Mouse (Mus musculus) neural tube, embryonic 14.5 days (tissue): ENCODE results near the gene AC140267.1. TPM values are rescaled to one million over a fixed set of nuclear protein-coding genes. Genes with fewer than 3 reads are reported as not detected.

Source experiments
- ATAC-seq: fragments of 200-750 bp; cut with Nextera tagmentation; 2 replicates; pipeline ENCODE4 v1.8.0; 2017; ENCODE audit warnings: low read depth, mild to moderate bottlenecking, moderate TSS enrichment, moderate library complexity
- H3K27ac ChIP-seq: fragments of 300-500 bp; sonication (generic); 2 replicates; pipeline ENCODE4 v1.5.1; 2014; ENCODE audit warnings: low read depth, mild to moderate bottlenecking, control low read depth, low read length, moderate library complexity, mixed read lengths
- H3K27me3 ChIP-seq: fragments of 300-500 bp; sonication (generic); 2 replicates; pipeline ENCODE4 v1.6.1; 2014; ENCODE audit warnings: low read length; ENCODE audit not compliant: control insufficient read depth, insufficient read depth
- H3K36me3 ChIP-seq: fragments of 300-500 bp; sonication (generic); 2 replicates; pipeline ENCODE4 v1.6.1; 2014; ENCODE audit warnings: low read length, mixed read lengths; ENCODE audit not compliant: control insufficient read depth, insufficient read depth
- H3K4me1 ChIP-seq: fragments of 300-500 bp; sonication (generic); 2 replicates; pipeline ENCODE4 v1.6.1; 2014; ENCODE audit warnings: low read length; ENCODE audit not compliant: control insufficient read depth, insufficient read depth
- H3K4me2 ChIP-seq: fragments of 300-500 bp; sonication (generic); 2 replicates; pipeline ENCODE4 v1.6.1; 2014; ENCODE audit warnings: mild to moderate bottlenecking, low read depth, low read length, control low read depth
- H3K4me3 ChIP-seq: fragments of 300-500 bp; sonication (generic); 2 replicates; pipeline ENCODE4 v1.5.1; 2014; ENCODE audit warnings: low read depth, low read length, control low read depth, mixed read lengths
- H3K9ac ChIP-seq: fragments of 300-500 bp; sonication (generic); replicated peaks from 2 replicates; pipeline ENCODE4 v1.6.1; 2014; ENCODE audit warnings: low read depth, mild to moderate bottlenecking, control low read depth, low read length, mixed read lengths
- H3K9me3 ChIP-seq: fragments of 300-500 bp; sonication (generic); 2 replicates; pipeline ENCODE4 v1.6.1; 2016; ENCODE audit warnings: low read length; ENCODE audit not compliant: control insufficient read depth
- WGBS: fragments of 180-500 bp; shearing (Covaris S2); extraction: QIAGEN DNeasy Blood & Tissue Kit; methylation state at CpG from one replicate; pipeline ENCODE4 v1.1.7; 2014; 5-methylcytosine and 5-hydroxymethylcytosine counted together
- polyA plus RNA-seq: library from polyadenylated mRNA; unstranded; fragments of >200 nt; fragmentation: Nextera tagmentation; extraction: Ambion mirVana; gene quantifications from 2 replicates; pipeline ENCODE4 v1.2.1, GENCODE M21; 2014

The AC140267.1 gene
- polyA plus RNA-seq, 1 experiment from 2014 or later = not detected

DNA sequence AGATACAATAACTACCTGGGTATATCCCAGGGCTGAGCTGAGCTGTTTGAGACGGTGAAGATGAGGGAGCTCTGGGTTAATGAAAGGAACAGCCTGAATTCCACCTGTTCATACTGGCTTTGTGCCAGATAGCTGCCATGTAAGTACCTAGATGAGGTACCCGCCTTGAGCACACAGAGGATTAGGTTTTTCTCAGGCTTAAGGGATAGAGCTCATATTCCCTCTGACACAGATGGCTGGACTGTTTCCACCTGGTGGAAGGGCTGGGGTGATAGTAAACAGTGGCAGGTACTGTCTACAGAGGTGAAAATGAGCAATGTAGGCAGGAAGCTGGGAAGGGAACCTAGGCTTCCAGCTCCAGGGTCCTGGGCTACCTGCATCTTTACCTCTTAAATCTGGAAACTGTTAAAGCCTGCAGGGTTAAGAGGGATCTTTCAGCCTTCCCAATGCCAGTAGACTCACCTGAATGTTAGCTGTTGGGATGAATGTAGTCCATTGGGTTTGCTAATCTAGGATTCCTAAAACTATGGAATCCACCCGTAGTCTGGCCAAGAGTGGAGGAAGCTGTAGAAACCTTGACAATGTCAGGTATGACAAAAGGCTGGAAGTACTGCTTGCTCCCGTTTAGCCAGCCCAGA is 22.1 kb downstream of the AC140267.1 start:
- Histone ChIP-seq H3K27ac (peak overlapping the region; percentile 13), H3K27me3 (peaks cover 2% of the 10 kb centered on the region; the same call in 1 of the 2 replicates), H3K36me3 (peaks cover 29% of the 10 kb centered on the region), H3K9ac (no peak overlapping the region; the same call in 1 of the 2 replicates), H3K4me1 (peaks cover 24% of the 10 kb centered on the region), H3K4me3 (peak overlapping the region; percentile 99; the same call in 1 of the 2 replicates), H3K9me3 (no peaks in the 10 kb centered on the region), H3K4me2 (peak overlapping the region; percentile 66)
- ATAC-seq = no peak
- 28% methylated on average over 4 of the region's 4 CpGs for WGBS

GRCm38 (mm10) chr15:80258240-80259170 is 22.9 kb downstream of the AC140267.1 start:
- no peak for ATAC-seq
- Histone ChIP-seq H3K27ac (0 out of 2 replicates have a peak overlapping the region, but pooled peaks have one; percentile 13), H3K36me3 (peaks cover 26% of the 10 kb centered on the region), H3K9ac (no peak overlapping the region; the same call in 1 of the 2 replicates), H3K4me3 (no peak overlapping the region), H3K4me2 (0 out of 2 replicates have a peak overlapping the region, but pooled peaks have one; percentile 66), H3K9me3 (no peaks in the 10 kb centered on the region), H3K27me3 (peaks cover 2% of the 10 kb centered on the region; the same call in 1 of the 2 replicates), H3K4me1 (peaks cover 30% of the 10 kb centered on the region)
- WGBS = 70% methylated on average over 11 of the region's 11 CpGs

DNA sequence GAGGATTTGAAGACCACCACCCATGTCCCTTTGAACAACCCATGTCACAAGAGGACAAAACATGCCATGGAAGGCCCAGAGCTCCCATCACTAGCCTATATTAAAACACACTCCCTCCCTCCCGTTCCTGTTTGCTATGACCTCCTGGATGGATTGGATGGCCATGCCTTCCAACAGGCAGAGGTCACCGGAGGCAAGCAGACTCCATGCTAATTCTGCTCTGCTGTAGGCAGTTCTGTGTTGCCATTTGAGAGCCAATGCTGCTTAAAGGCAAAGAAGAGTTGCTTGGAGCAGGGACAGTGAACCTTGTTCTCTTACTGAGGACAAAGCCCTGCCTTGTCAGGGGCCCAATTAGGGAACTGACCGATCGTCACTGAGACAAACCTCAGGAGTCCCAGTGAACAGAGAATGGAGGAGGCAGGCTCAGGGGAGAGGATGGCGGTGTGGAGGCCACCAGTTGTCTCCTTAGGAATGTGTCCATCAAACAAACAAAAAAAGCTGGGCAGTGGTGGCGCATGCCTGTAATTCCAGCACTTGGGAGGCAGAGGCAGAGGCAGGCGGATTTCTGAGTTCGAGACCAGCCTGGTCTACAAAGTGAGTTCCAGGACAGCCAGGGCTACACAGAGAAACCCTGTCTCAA is 23.9 kb downstream of the AC140267.1 start:
- Histone ChIP-seq H3K4me3 (no peak overlapping the region), H3K9me3 (no peaks in the 10 kb centered on the region), H3K36me3 (peaks cover 26% of the 10 kb centered on the region), H3K27ac (no peak overlapping the region), H3K4me2 (no peak overlapping the region), H3K4me1 (peaks cover 24% of the 10 kb centered on the region), H3K9ac (no peak overlapping the region), H3K27me3 (peaks cover 2% of the 10 kb centered on the region; the same call in 1 of the 2 replicates)
- WGBS = 71% methylated on average over 8 of the region's 8 CpGs
- no peak for ATAC-seq

DNA sequence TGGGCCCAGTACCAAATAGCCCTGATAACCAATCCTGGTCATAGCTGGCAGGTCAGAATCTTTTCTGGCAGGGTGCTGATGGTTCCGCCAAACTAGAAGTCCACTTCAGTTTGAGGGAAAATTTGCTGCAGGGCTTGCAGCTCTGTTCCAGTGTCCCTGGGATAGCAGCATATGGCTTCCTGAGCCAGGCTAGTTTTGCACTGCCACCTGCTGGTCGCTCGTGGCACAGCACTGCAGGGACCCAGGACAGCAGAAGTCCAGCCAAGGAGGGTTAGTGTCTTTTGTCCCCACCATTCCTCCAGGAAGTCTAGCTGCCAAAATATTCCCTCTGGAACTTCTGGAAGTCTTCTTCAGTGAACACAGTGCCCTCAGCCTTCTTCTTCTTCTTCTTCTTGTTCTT is 25.0 kb downstream of the AC140267.1 start:
- 13% methylated on average over 3 of the region's 3 CpGs for WGBS
- Histone ChIP-seq H3K27me3 (peaks cover under 1% of the 10 kb centered on the region; the same call in 1 of the 2 replicates), H3K27ac (no peak overlapping the region), H3K36me3 (peaks cover 26% of the 10 kb centered on the region), H3K4me2 (no peak overlapping the region), H3K9me3 (no peaks in the 10 kb centered on the region), H3K9ac (no peak overlapping the region), H3K4me3 (no peak overlapping the region), H3K4me1 (peaks cover 24% of the 10 kb centered on the region)
- ATAC-seq = no peak

GRCm38 (mm10) chr15:80261100-80261499 is 25.5 kb downstream of the AC140267.1 start:
- Histone ChIP-seq H3K27me3 (no peaks in the 10 kb centered on the region), H3K4me1 (peaks cover 24% of the 10 kb centered on the region), H3K9me3 (no peaks in the 10 kb centered on the region), H3K4me2 (no peak overlapping the region), H3K27ac (no peak overlapping the region), H3K4me3 (no peak overlapping the region), H3K36me3 (peaks cover 26% of the 10 kb centered on the region), H3K9ac (no peak overlapping the region)
- no peak for ATAC-seq
- 83% methylated on average over 7 of the region's 7 CpGs for WGBS

- WGBS = 2% methylated on average over 64 of the region's 66 CpGs
- Histone ChIP-seq H3K9me3 (no peaks in the 10 kb centered on the region), H3K9ac (peak within 1 kb of the TSS; percentile 74), H3K27ac (no peak within 1 kb of the TSS), H3K27me3 (no peaks in the 10 kb centered on the region), H3K4me3 (peak within 1 kb of the TSS; percentile 70), H3K4me1 (peaks cover 7% of the 10 kb centered on the region; the same call in 1 of the 2 replicates), H3K4me2 (peak within 1 kb of the TSS; percentile 55), H3K36me3 (peaks cover 4% of the 10 kb centered on the region; the same call in 1 of the 2 replicates)
- ATAC-seq = peak; percentile 93
Measured at GRCm38 (mm10) chr15:80263610-80264575, 28.3 kb downstream of the AC140267.1 start, which contains the start of gene Rps19bp1. Rps19bp1 (minus strand) TSS chr15:80264315.

DNA sequence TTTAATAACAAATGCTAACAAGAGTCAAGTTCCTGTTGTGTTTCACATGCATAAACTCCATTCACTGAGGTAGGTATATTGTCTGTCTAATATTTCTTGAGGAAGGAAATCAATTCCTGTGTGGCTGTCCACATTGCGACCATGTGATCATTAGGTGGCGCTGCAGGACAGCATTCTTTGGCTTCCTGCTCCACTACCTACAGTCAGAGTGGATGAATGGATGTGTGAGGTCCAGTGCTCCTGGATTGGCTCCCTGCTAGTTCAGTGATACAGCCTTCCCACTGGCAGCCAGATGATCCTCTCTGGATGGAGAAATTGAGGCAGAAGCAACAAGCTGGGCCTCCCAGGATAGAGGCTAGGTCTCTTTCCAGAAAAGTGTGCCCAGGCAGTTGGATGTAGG is 30.6 kb downstream of the AC140267.1 start:
- no peaks in the 10 kb centered on the region for H3K27me3 ChIP-seq
- H3K4me1 ChIP-seq = peaks cover 7% of the 10 kb centered on the region; the same call in 1 of the 2 replicates
- ATAC-seq = no peak
- no peak overlapping the region for H3K27ac ChIP-seq
- H3K4me2 ChIP-seq = no peak overlapping the region
- H3K36me3 ChIP-seq = no peaks in the 10 kb centered on the region
- H3K9ac ChIP-seq = no peak overlapping the region
- no peak overlapping the region for H3K4me3 ChIP-seq
- WGBS = 0% methylated on average over 2 of the region's 2 CpGs
- no peaks in the 10 kb centered on the region for H3K9me3 ChIP-seq

DNA sequence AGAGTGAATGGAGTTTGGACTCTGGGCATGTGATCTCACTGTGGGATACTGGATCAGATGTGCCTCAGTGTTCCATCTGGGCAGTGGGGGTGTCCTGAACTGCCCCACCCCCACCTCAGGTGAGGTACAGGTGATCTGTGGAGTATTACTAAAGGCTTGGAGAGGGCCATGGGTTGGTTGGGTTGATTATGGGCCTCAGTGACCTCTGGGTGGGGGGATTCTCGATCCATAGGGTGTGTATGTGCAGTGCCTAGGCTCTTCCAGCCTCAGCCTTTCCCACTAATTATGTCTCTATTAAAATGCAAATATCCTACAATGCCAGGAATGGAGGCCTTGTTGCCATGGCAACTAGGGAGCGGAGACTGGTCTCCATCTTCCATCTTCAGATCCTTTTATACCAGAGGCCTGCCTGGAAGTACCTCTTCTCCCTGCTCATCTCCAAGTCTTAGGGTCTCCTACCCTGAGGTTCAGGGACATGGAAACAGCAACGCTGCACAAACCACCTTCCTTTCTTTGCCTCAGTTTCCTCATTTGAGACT is 36.3 kb downstream of the AC140267.1 start:
- ATAC-seq = no peak
- Histone ChIP-seq H3K4me3 (no peak overlapping the region), H3K27ac (no peak overlapping the region), H3K27me3 (no peaks in the 10 kb centered on the region), H3K4me1 (no peaks in the 10 kb centered on the region; the same call in 1 of the 2 replicates), H3K4me2 (no peak overlapping the region), H3K36me3 (no peaks in the 10 kb centered on the region), H3K9ac (no peak overlapping the region), H3K9me3 (no peaks in the 10 kb centered on the region)
- 48% methylated on average over 3 of the region's 3 CpGs for WGBS
